19 mouse cellular contexts compared by ENCODE assay signal in genomic region chr16:76354289-76354688, GRCm38 (mm10). TPM values are rescaled to one million over a fixed set of nuclear protein-coding genes. Genes with fewer than 3 reads are reported as not detected.
DNase-seq lines count a peak whose midpoint lies in the region; ATAC-seq lines count a peak whose summit lies in the region.
"Had no signal": no experiment of that assay in that cellular context is flagged by ENCODE, and none has a peak within 500 bp of the region (broad histone marks: within the 10 kb centered on the region; RNA-seq: fewer than 3 reads in every experiment).

No protein-coding gene starts in this region.

- H3K4me2 ChIP-seq in midbrain, embryonic 14.5 days (ENCODE audit: low read length): no peak overlapping the region
- H3K4me2 ChIP-seq: lung, embryonic 14.5 days; midbrain, embryonic 12.5 days had no signal

- DNase-seq in A20 (ENCODE audit: low read depth, low spot score): peak; percentile 91
- DNase-seq in CD4-positive, CD25-positive, alpha-beta regulatory T cell, adult 2 months (ENCODE audit: low read depth, low spot score): peak; percentile 76
- peak; percentile 87 for DNase-seq in thymus, postnatal 0 days (ENCODE audit: low spot score)
- DNase-seq in kidney, adult 11 months: no peak
- no peak for DNase-seq in testis, postnatal 14 days (ENCODE audit: low spot score)
- no peak for DNase-seq in midbrain, embryonic 14.5 days
- DNase-seq: cerebellum, adult 9-10 months; gastrocnemius, postnatal 25 days; heart, postnatal 36 days; layer of hippocampus, postnatal 36 days; left cerebral cortex, postnatal 4 days; lung, embryonic 14.5 days; right cerebral cortex, adult 18-20 months had no signal

- WGBS in midbrain, embryonic 14.5 days: 90% methylated on average over 7 of the region's 7 CpGs

- H3K9me3 ChIP-seq in midbrain, embryonic 14.5 days (ENCODE audit: control insufficient read depth, low read length): no peaks in the 10 kb centered on the region
- H3K9me3 ChIP-seq: heart, embryonic 10.5 days; midbrain, embryonic 12.5 days had no signal

- H3K27me3 ChIP-seq in midbrain, embryonic 14.5 days (ENCODE audit: control insufficient read depth, insufficient read depth, low read length): no peaks in the 10 kb centered on the region
- H3K27me3 ChIP-seq: midbrain, embryonic 12.5 days; Patski had no signal

- no peak overlapping the region for H3K4me3 ChIP-seq in midbrain, embryonic 14.5 days (replicated peaks; ENCODE audit: low read depth, low read length)
- H3K4me3 ChIP-seq: heart, embryonic 10.5 days; midbrain, embryonic 12.5 days had no signal

- peak; percentile 64 for ATAC-seq in inflammation-experienced regulatory T-cells, adult 6 months
- no peak for ATAC-seq in midbrain, embryonic 14.5 days (ENCODE audit: low FRiP score, low TSS enrichment)
- ATAC-seq: hindbrain, embryonic 16.5 days; Patski had no signal

- no peaks in the 10 kb centered on the region for H3K36me3 ChIP-seq in midbrain, embryonic 14.5 days (ENCODE audit: control insufficient read depth, insufficient read depth, low read length)
- H3K36me3 ChIP-seq: midbrain, embryonic 12.5 days had no signal

- no peak overlapping the region for H3K9ac ChIP-seq in midbrain, embryonic 14.5 days (replicated peaks; ENCODE audit: low read length)
- H3K9ac ChIP-seq: lung, embryonic 14.5 days; midbrain, embryonic 12.5 days had no signal

- H3K4me1 ChIP-seq in midbrain, embryonic 14.5 days (ENCODE audit: control insufficient read depth, insufficient read depth, low read length): no peaks in the 10 kb centered on the region

- no peak overlapping the region for H3K27ac ChIP-seq in midbrain, embryonic 14.5 days (replicated peaks; ENCODE audit: low read depth, low read length)
- H3K27ac ChIP-seq: heart, embryonic 10.5 days; macrophage; midbrain, embryonic 12.5 days had no signal

RNA-seq across cellular contexts. Expression of gene Nrip1, which starts 19.3 kb away (rescaled TPM):
- 10 to 100 TPM; 26.2 to 66.5 (median 54.1) TPM for polyA plus RNA-seq in inflammation-experienced regulatory T-cells, adult 6 months (2017; shearing (Covaris generic))
- polyA plus RNA-seq in thymus, postnatal 0 days (2015; fragmentation: Nextera tagmentation; extraction: Ambion mirVana): 62.4 and 78.6 TPM in 2 replicates
- 28.9 and 34.7 TPM in 2 replicates for polyA plus RNA-seq in midbrain, embryonic 14.5 days (2014; fragmentation: Nextera tagmentation; extraction: Ambion mirVana)

Comparison
In these comparisons a context has a peak if more than half of its experiments do, and no peak if none do; other contexts are left out.
1. DNase-seq: peak in A20 (single experiment), CD4-positive, CD25-positive, alpha-beta regulatory T cell, adult 2 months (single experiment) and thymus, postnatal 0 days (single experiment); none in kidney, adult 11 months (single experiment), testis, postnatal 14 days (single experiment) and midbrain, embryonic 14.5 days (single experiment).